Comparison of ENCODE assay signal across 8 mouse cellular contexts in the genomic region with DNA sequence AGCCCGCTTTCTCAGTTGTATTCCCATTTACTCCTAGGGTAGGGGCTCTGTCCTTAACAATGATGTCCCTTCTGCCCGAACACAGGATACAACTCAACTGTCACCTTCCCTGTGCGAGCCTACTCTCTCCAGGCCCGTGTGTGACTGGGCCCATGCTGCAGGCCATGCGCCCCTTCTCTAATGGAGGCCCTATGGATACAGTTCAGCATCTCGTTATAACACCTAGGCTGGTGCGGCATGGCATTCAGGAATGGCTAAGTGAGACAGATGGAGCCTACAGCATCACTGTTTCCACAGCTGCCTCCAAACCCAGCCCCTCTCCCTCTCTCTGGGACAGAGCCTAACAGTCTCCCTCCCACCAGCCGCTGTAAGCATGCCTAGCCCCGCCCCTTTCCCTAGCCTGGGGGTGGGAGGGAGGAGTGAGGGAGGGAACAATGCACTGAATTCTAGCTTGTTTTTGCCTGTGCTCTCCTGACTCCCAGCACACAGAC. TPM values are rescaled to one million over a fixed set of nuclear protein-coding genes. Genes with fewer than 3 reads are reported as not detected.
DNase-seq lines count a peak whose midpoint lies in the region; ATAC-seq lines count a peak whose summit lies in the region.

No protein-coding gene starts in this region.

- H3K4me1 ChIP-seq in intestine, embryonic 15.5 days (replicated peaks), result peaks cover 8% of the 10 kb centered on the region
- H3K4me1 ChIP-seq in limb, embryonic 15.5 days, result peaks cover 13% of the 10 kb centered on the region
- peaks cover 15% of the 10 kb centered on the region for H3K4me1 ChIP-seq in neural tube, embryonic 13.5 days (replicated peaks)

- H3K36me3 ChIP-seq in intestine, embryonic 15.5 days, result peaks cover 26% of the 10 kb centered on the region
- peaks cover 35% of the 10 kb centered on the region for H3K36me3 ChIP-seq in limb, embryonic 15.5 days
- peaks cover 45% of the 10 kb centered on the region for H3K36me3 ChIP-seq in neural tube, embryonic 13.5 days

- H3K9ac ChIP-seq in intestine, embryonic 15.5 days, result no peak overlapping the region
- H3K9ac ChIP-seq in limb, embryonic 15.5 days, result no peak overlapping the region
- H3K9ac ChIP-seq in neural tube, embryonic 13.5 days, result peak overlapping the region; percentile 44; the same call in 1 of the 2 replicates

- peak; percentile 65 to 75 for DNase-seq in cerebellum, postnatal 10 days
- no peak for DNase-seq in cerebellum, adult 11 months
- no peak for DNase-seq in natural killer cell, adult 2 months (ENCODE audit: low spot score in 2 of 2)

- peak overlapping the region; percentile 48; the same call in 1 of the 2 replicates for H3K27ac ChIP-seq in intestine, embryonic 15.5 days
- H3K27ac ChIP-seq in limb, embryonic 15.5 days, result peak overlapping the region; percentile 87
- peak overlapping the region; percentile 84 for H3K27ac ChIP-seq in neural tube, embryonic 13.5 days (replicated peaks)

- no peaks in the 10 kb centered on the region for H3K27me3 ChIP-seq in intestine, embryonic 15.5 days (replicated peaks)
- H3K27me3 ChIP-seq in limb, embryonic 15.5 days, result no peaks in the 10 kb centered on the region
- no peaks in the 10 kb centered on the region for H3K27me3 ChIP-seq in neural tube, embryonic 13.5 days

- H3K9me3 ChIP-seq in intestine, embryonic 15.5 days, result no peaks in the 10 kb centered on the region
- H3K9me3 ChIP-seq in limb, embryonic 15.5 days, result no peaks in the 10 kb centered on the region
- no peaks in the 10 kb centered on the region for H3K9me3 ChIP-seq in neural tube, embryonic 13.5 days

- H3K4me2 ChIP-seq in intestine, embryonic 15.5 days (replicated peaks), result no peak overlapping the region
- no peak overlapping the region for H3K4me2 ChIP-seq in limb, embryonic 15.5 days
- no peak overlapping the region for H3K4me2 ChIP-seq in neural tube, embryonic 13.5 days

- WGBS in intestine, embryonic 15.5 days, result 41% methylated on average over 9 of the region's 9 CpGs
- WGBS in limb, embryonic 15.5 days, result 39% methylated on average over 9 of the region's 9 CpGs
- WGBS in neural tube, embryonic 13.5 days, result 33% methylated on average over 9 of the region's 9 CpGs

- peak; percentile 64 for ATAC-seq in common myeloid progenitor, adult 5-6 weeks (replicated peaks; ENCODE audit: low read depth, poor library complexity, severe bottlenecking)
- peak; percentile 69 for ATAC-seq in granulocyte monocyte progenitor cell, adult 5-6 weeks (replicated peaks; ENCODE audit: poor library complexity, severe bottlenecking)
- ATAC-seq in intestine, embryonic 15.5 days, result peak; percentile 79
- peak; percentile 85 for ATAC-seq in limb, embryonic 15.5 days (ENCODE audit: insufficient number of reproducible peaks, low FRiP score, low TSS enrichment, low read depth)
- peak; percentile 88 for ATAC-seq in neural tube, embryonic 13.5 days (ENCODE audit: low read depth)

- H3K4me3 ChIP-seq in intestine, embryonic 15.5 days (replicated peaks), result no peak overlapping the region; the same call in 1 of the 2 replicates
- H3K4me3 ChIP-seq in limb, embryonic 15.5 days, result no peak overlapping the region
- no peak overlapping the region for H3K4me3 ChIP-seq in neural tube, embryonic 13.5 days

RNA-seq across cellular contexts. Expression of a gene that starts 12.0 kb away (rescaled TPM):
- total RNA-seq in common myeloid progenitor, adult 5-6 weeks (2017), result 31.7 and 79.8 TPM in 2 replicates
- total RNA-seq in granulocyte monocyte progenitor cell, adult 5-6 weeks (2014; fragmentation: Nextera tagmentation), result 23.6 and 33.8 TPM in 2 replicates
- total RNA-seq in granulocyte monocyte progenitor cell, adult 5-6 weeks (2017), result 27.2 and 31.5 TPM in 2 replicates
- 32.8 and 35.7 TPM in 2 replicates for polyA plus RNA-seq in intestine, embryonic 15.5 days (2015; fragmentation: Nextera tagmentation; extraction: Ambion mirVana)
- polyA plus RNA-seq in limb, embryonic 15.5 days (2015; fragmentation: Nextera tagmentation; extraction: Ambion mirVana), result 26.3 and 27.4 TPM in 2 replicates
- 36.3 and 43.3 TPM in 2 replicates for polyA plus RNA-seq in neural tube, embryonic 13.5 days (2015; fragmentation: Nextera tagmentation; extraction: Ambion mirVana)

RNA-seq across cellular contexts. Expression of a gene that starts 15.8 kb away (rescaled TPM):
- not detected in 2 replicates for total RNA-seq in common myeloid progenitor, adult 5-6 weeks (2017)
- total RNA-seq in granulocyte monocyte progenitor cell, adult 5-6 weeks (2014; fragmentation: Nextera tagmentation), result 5.0 TPM in 1 of 2 replicates, not detected in the other
- 1.4 TPM in 1 of 2 replicates, not detected in the other for total RNA-seq in granulocyte monocyte progenitor cell, adult 5-6 weeks (2017)
- polyA plus RNA-seq in intestine, embryonic 15.5 days (2015; fragmentation: Nextera tagmentation; extraction: Ambion mirVana), result 4.5 and 4.6 TPM in 2 replicates
- 5.6 and 6.6 TPM in 2 replicates for polyA plus RNA-seq in limb, embryonic 15.5 days (2015; fragmentation: Nextera tagmentation; extraction: Ambion mirVana)
- 5.5 and 7.5 TPM in 2 replicates for polyA plus RNA-seq in neural tube, embryonic 13.5 days (2015; fragmentation: Nextera tagmentation; extraction: Ambion mirVana)

RNA-seq across cellular contexts. Expression of a gene that starts 28.3 kb away (rescaled TPM):
- 7.9 and 14.2 TPM in 2 replicates for total RNA-seq in common myeloid progenitor, adult 5-6 weeks (2017)
- 5.5 and 6.4 TPM in 2 replicates for total RNA-seq in granulocyte monocyte progenitor cell, adult 5-6 weeks (2014; fragmentation: Nextera tagmentation)
- 5.6 and 6.9 TPM in 2 replicates for total RNA-seq in granulocyte monocyte progenitor cell, adult 5-6 weeks (2017)
- 1.1 and 1.6 TPM in 2 replicates for polyA plus RNA-seq in intestine, embryonic 15.5 days (2015; fragmentation: Nextera tagmentation; extraction: Ambion mirVana)
- 2.3 and 2.6 TPM in 2 replicates for polyA plus RNA-seq in limb, embryonic 15.5 days (2015; fragmentation: Nextera tagmentation; extraction: Ambion mirVana)
- 5.3 and 5.4 TPM in 2 replicates for polyA plus RNA-seq in neural tube, embryonic 13.5 days (2015; fragmentation: Nextera tagmentation; extraction: Ambion mirVana)

RNA-seq across cellular contexts. Expression of a gene that starts 58.5 kb away (rescaled TPM):
- 333 and 351 TPM in 2 replicates for total RNA-seq in common myeloid progenitor, adult 5-6 weeks (2017)
- 144 and 167 TPM in 2 replicates for total RNA-seq in granulocyte monocyte progenitor cell, adult 5-6 weeks (2014; fragmentation: Nextera tagmentation)
- 393 and 465 TPM in 2 replicates for total RNA-seq in granulocyte monocyte progenitor cell, adult 5-6 weeks (2017)
- polyA plus RNA-seq in intestine, embryonic 15.5 days (2015; fragmentation: Nextera tagmentation; extraction: Ambion mirVana), result 246 and 254 TPM in 2 replicates
- polyA plus RNA-seq in limb, embryonic 15.5 days (2015; fragmentation: Nextera tagmentation; extraction: Ambion mirVana), result 219 and 230 TPM in 2 replicates
- 193 and 195 TPM in 2 replicates for polyA plus RNA-seq in neural tube, embryonic 13.5 days (2015; fragmentation: Nextera tagmentation; extraction: Ambion mirVana)

Comparison
In these comparisons a context has a peak if more than half of its experiments do, and no peak if none do; other contexts are left out.
1. DNase-seq: peak in cerebellum, postnatal 10 days (2 of 2); none in cerebellum, adult 11 months (single experiment) and natural killer cell, adult 2 months (0 of 2).
2. Peak in every context shown above with its lines, with median percentiles within 50 percentile points of each other: ATAC-seq and H3K27ac ChIP-seq.